ENCODE assay signal across 8 mouse cellular contexts in genomic region chr9:40456191-40456590, GRCm38 (mm10).
A peak's percentile ranks its signal among the peaks of the same experiment; 100 is the strongest.
DNase-seq lines count a peak whose midpoint lies in the region; ATAC-seq and TF ChIP-seq lines count a peak whose summit lies in the region.

No protein-coding gene starts in this region.

- peak overlapping the region; percentile 70 for H3K9ac ChIP-seq in forebrain, postnatal 0 days
- H3K9ac ChIP-seq in intestine, postnatal 0 days (ENCODE audit: low read depth, low read length) = peak overlapping the region; percentile 53

- ATAC-seq in forebrain, postnatal 0 days = peak; percentile 82
- no peak for ATAC-seq in intestine, postnatal 0 days

- peak overlapping the region; percentile 95 for H3K27ac ChIP-seq in bone marrow, adult 2 months (ENCODE audit: control insufficient read depth, insufficient read depth, low read depth, low read length, poor library complexity)
- peak overlapping the region; percentile 85 for H3K27ac ChIP-seq in forebrain, postnatal 0 days (ENCODE audit: low read depth, low read length)
- no peak overlapping the region; the same call in 1 of the 2 replicates for H3K27ac ChIP-seq in intestine, postnatal 0 days (ENCODE audit: low read depth, low read length)
- peak overlapping the region; percentile 59; the same call in 1 of the 2 replicates for H3K27ac ChIP-seq in small intestine, adult 2 months (ENCODE audit: insufficient read depth, low read depth, low read length)

- H3K27me3 ChIP-seq in forebrain, postnatal 0 days (ENCODE audit: insufficient read depth, low read length) = no peaks in the 10 kb centered on the region
- H3K27me3 ChIP-seq in intestine, postnatal 0 days (replicated peaks; ENCODE audit: control insufficient read depth, insufficient read depth, low read length) = no peaks in the 10 kb centered on the region
- H3K27me3 ChIP-seq in small intestine, adult 2 months (ENCODE audit: control insufficient read depth, insufficient read depth, low read length) = no peaks in the 10 kb centered on the region

- TF ChIP-seq CTCF in bone marrow, adult 2 months (IDR thresholded peaks at IDR 0.05; ENCODE audit: control insufficient read depth, insufficient read depth, low read length) = no peak
- TF ChIP-seq CTCF in forebrain, postnatal 0 days (IDR thresholded peaks at IDR 0.05; ENCODE audit: low read depth) = no peak
- TF ChIP-seq CTCF in intestine, postnatal 0 days (IDR thresholded peaks at IDR 0.05; ENCODE audit: low read depth) = no peak
- no peak for TF ChIP-seq CTCF in small intestine, adult 2 months (IDR thresholded peaks at IDR 0.05; ENCODE audit: extremely low read depth, insufficient read length, insufficient replicate concordance, low read depth, low read length)

- peaks cover 4% of the 10 kb centered on the region for H3K4me1 ChIP-seq in bone marrow, adult 2 months (ENCODE audit: control insufficient read depth, insufficient read depth, low read length)
- H3K4me1 ChIP-seq in forebrain, postnatal 0 days (ENCODE audit: insufficient read depth) = peaks cover 5% of the 10 kb centered on the region; the same call in 1 of the 2 replicates
- H3K4me1 ChIP-seq in intestine, postnatal 0 days (replicated peaks; ENCODE audit: control insufficient read depth, insufficient read depth, low read length) = peaks cover 7% of the 10 kb centered on the region; the same call in 1 of the 2 replicates
- H3K4me1 ChIP-seq in small intestine, adult 2 months (ENCODE audit: control insufficient read depth, insufficient read depth, insufficient read length, low read length) = peaks cover 21% of the 10 kb centered on the region; the same call in 1 of the 2 replicates

- TF ChIP-seq POLR2A in bone marrow, adult 2 months (IDR thresholded peaks at IDR 0.05; ENCODE audit: borderline replicate concordance, control insufficient read depth, low read depth, low read length) = no peak
- no peak for TF ChIP-seq POLR2A in small intestine, adult 2 months (IDR thresholded peaks at IDR 0.05; ENCODE audit: low read depth, low read length)

- DNase-seq in gastrocnemius, postnatal 14 days = peak; percentile 15
- DNase-seq in gastrocnemius, postnatal 10 days = no peak
- peak; percentile 73 for DNase-seq in forebrain, postnatal 0 days
- peak; percentile 69 for DNase-seq in lung, postnatal 36 days
- DNase-seq in layer of hippocampus, adult 8-10 months (ENCODE audit: low spot score in 2 of 2) = no peak

- intact Hi-C loops in gastrocnemius, postnatal 14 days (cut with DNase I; ENCODE audit: low total_unique reads) = no loop called here

- H3K9me3 ChIP-seq in forebrain, postnatal 0 days (ENCODE audit: low read length) = no peaks in the 10 kb centered on the region
- H3K9me3 ChIP-seq in intestine, postnatal 0 days (ENCODE audit: control insufficient read depth) = no peaks in the 10 kb centered on the region

- H3K36me3 ChIP-seq in forebrain, postnatal 0 days (ENCODE audit: insufficient read depth) = no peaks in the 10 kb centered on the region
- no peaks in the 10 kb centered on the region for H3K36me3 ChIP-seq in intestine, postnatal 0 days (ENCODE audit: control insufficient read depth, insufficient read depth)
- H3K36me3 ChIP-seq in small intestine, adult 2 months (ENCODE audit: control insufficient read depth, insufficient read depth, low read length) = no peaks in the 10 kb centered on the region

- H3K4me2 ChIP-seq in forebrain, postnatal 0 days (ENCODE audit: low read depth) = peak overlapping the region; percentile 99
- H3K4me2 ChIP-seq in intestine, postnatal 0 days (replicated peaks; ENCODE audit: low read depth) = peak overlapping the region; percentile 93

- H3K4me3 ChIP-seq in bone marrow, adult 2 months (replicated peaks; ENCODE audit: control insufficient read depth, low read depth, low read length) = peak overlapping the region; percentile 65
- H3K4me3 ChIP-seq in forebrain, postnatal 0 days (ENCODE audit: low read depth, low read length) = peak overlapping the region; percentile 62
- peak overlapping the region; percentile 56 for H3K4me3 ChIP-seq in intestine, postnatal 0 days (ENCODE audit: low read depth, low read length)
- peak overlapping the region; percentile 75 for H3K4me3 ChIP-seq in small intestine, adult 2 months (ENCODE audit: low read depth, low read length)

- 8% methylated on average over 7 of the region's 7 CpGs for WGBS in bone marrow, adult 2 months
- under 1% methylated on average over 7 of the region's 7 CpGs for WGBS in forebrain, postnatal 0 days
- WGBS in intestine, postnatal 0 days = 7% methylated on average over 7 of the region's 7 CpGs
- WGBS in small intestine, adult 2 months = 9% methylated on average over 7 of the region's 7 CpGs

Comparison
In these comparisons a context has a peak if more than half of its experiments do, and no peak if none do; other contexts are left out.
1. DNase-seq: peak in gastrocnemius, postnatal 14 days (single experiment), forebrain, postnatal 0 days (single experiment) and lung, postnatal 36 days (single experiment); none in gastrocnemius, postnatal 10 days (single experiment) and layer of hippocampus, adult 8-10 months (0 of 2).
2. Peak in every context shown above with its lines, with median percentiles within 50 percentile points of each other: H3K4me3 ChIP-seq.